Mouse (Mus musculus) heart, adult 2 months (tissue): ENCODE results near the gene Tbc1d1.

Experiments
- CTCF ChIP-seq: fragments of 200-600 bp; IDR thresholded peaks from 2 replicates; pipeline ENCODE4 v1.8.1; 2022; ENCODE audit warnings: antibody characterized with exemption, mild to moderate bottlenecking, moderate library complexity
- POLR2A ChIP-seq: fragments of 200-500 bp; IDR thresholded peaks from 2 replicates; pipeline ENCODE4 v1.6.1; 2011; ENCODE audit warnings: mild to moderate bottlenecking, low read depth, low read length, control low read depth; ENCODE audit not compliant: insufficient read depth

- TF ChIP-seq CTCF (no peak), POLR2A (no peak)
Observed at GRCm38 (mm10) chr5:64211284-64211683, 55.2 kb downstream of the Tbc1d1 start.
